Mouse (Mus musculus) embryonic fibroblast, embryonic 13.5 days (primary cell): ENCODE measurements at regions not wholly inside any gene's neighbourhood (a gene's known extent, or its start where the extent isn't known, plus 50 kb on each side); places are given as distances from the start of the nearest gene placed in this dataset.
"Not testable (repeated sequence)": the region's sequence is repeated elsewhere in the genome, so short reads cannot be mapped to it uniquely, and the experiment has no call there.

Experiments
- H3K27ac ChIP-seq: 2 replicates; pipeline ENCODE4 v1.5.1; 2012; ENCODE audit warnings: low read length, control low read depth, inconsistent platforms; ENCODE audit not compliant: insufficient read depth
- H3K4me1 ChIP-seq: 2 replicates; pipeline ENCODE4 v1.6.1; 2011; ENCODE audit warnings: low read length; ENCODE audit not compliant: control insufficient read depth, insufficient read depth
- H3K4me3 ChIP-seq: 2 replicates; pipeline ENCODE4 v1.5.1; 2011; ENCODE audit warnings: mild to moderate bottlenecking, control low read depth, low read length; ENCODE audit not compliant: insufficient read depth
- CTCF ChIP-seq: IDR thresholded peaks from 2 replicates; pipeline ENCODE4 v1.5.1; 2011; ENCODE audit warnings: mild to moderate bottlenecking, control low read depth, low read length, moderate library complexity, borderline replicate concordance; ENCODE audit not compliant: insufficient read depth
- POLR2A ChIP-seq: IDR thresholded peaks from 2 replicates; pipeline ENCODE4 v1.6.1; 2011; ENCODE audit warnings: low read depth, mild to moderate bottlenecking, control low read depth, low read length, moderate library complexity

DNA sequence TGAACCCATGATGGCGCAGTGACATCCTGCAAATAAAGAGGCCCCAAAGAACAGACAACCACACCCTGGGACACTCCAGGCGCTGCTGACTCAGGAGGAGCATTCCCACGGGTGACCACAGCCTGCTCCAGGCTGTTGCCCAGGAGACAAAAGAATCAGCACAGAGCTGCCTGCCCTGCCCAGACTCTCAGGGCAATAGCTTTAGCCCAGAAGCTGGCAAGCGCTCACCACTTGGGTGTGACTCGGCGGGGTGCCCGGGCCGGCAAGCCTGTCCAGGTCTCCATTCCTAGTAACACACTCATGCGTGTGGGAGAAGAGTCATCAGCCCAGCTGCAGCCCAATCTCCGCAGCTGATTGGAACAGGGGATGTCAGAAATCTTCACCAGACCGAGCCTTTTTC is 148.8 kb upstream of the Hes1 start:
- TF ChIP-seq POLR2A (no peak), CTCF (no peak)
- Histone ChIP-seq H3K27ac (no peak overlapping the region), H3K4me3 (no peak overlapping the region), H3K4me1 (peaks cover 3% of the 10 kb centered on the region)

- TF ChIP-seq CTCF, result no peak
- TF ChIP-seq POLR2A, result no peak
Measured at GRCm38 (mm10) chr16:29917989-29918388, 146.2 kb upstream of the Hes1 start.

DNA sequence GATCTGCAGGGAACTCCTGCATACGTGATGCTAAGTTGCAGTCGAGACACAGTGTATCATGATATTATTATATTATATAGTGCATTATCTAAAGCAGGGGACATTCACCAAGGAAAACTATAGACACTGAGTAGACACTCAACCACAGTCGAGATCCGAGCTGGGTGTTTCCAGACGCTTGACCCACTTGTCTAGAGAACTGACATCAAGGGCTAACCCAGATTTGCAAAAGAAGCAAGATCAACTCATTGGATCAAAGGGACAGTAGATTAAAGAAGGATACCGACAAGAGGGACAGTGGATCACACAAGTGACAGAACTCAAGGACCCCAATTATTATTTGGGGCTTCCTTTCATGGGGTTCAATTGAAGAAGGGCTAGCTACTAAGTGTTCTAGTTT is 145.8 kb upstream of the Hes1 start:
- Histone ChIP-seq H3K4me3 (no peak overlapping the region), H3K4me1 (peaks cover 3% of the 10 kb centered on the region), H3K27ac (no peak overlapping the region)
- TF ChIP-seq CTCF, result no peak
- no peak for TF ChIP-seq POLR2A

More at GRCm38 (mm10) chr16:29917989-29918388, 146.2 kb upstream of the Hes1 start:
- H3K4me3 ChIP-seq, result no peak overlapping the region
- H3K27ac ChIP-seq, result no peak overlapping the region
- peaks cover 3% of the 10 kb centered on the region for H3K4me1 ChIP-seq

DNA sequence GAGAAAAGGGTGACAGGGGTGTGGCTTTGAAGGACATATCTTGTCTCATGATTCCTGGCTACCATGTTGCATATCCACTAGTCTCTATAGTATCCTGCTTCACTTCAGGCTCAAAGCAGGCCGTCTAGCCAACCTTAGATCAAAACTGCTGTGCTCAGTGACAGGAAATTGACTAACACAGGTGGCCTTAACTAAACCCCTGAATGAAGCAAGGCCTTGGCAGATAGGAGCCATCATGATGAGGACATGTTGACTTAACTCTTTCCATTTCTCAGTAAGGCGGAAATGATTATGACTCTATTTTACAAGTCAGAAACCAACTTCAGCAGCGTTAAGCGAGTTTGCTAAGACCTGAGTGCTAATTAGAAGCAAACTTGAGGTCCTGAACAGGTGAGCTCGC is 143.2 kb upstream of the Hes1 start:
- TF ChIP-seq POLR2A (no peak), CTCF (no peak)
- no peak overlapping the region for H3K27ac ChIP-seq

DNA sequence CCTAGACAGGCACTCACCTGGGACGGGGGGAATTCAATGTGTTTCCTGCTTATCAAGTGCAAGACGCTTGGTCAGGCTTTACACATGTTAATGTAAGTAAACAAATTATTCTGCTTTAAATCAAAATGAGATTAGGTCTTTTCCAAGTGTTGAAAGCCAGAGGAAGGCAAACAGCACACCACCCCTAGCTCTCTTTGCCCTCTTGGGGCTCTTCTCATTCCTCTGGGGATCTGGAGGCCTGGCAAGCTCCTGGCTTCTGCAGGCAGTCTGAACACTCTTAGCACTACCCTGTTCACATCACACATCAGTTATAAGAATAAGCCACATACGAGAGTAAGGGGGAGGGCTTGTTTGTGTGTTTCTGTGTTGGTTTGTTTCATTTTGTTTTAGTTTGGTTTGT is 142.8 kb upstream of the Hes1 start:
- H3K27ac ChIP-seq, result no peak overlapping the region
- TF ChIP-seq CTCF (no peak), POLR2A (no peak)
- no peak overlapping the region for H3K4me3 ChIP-seq
- H3K4me1 ChIP-seq, result no peaks in the 10 kb centered on the region

More for the DNA sequence above, 143.2 kb upstream of the Hes1 start:
- Histone ChIP-seq H3K4me3 (no peak overlapping the region), H3K4me1 (no peaks in the 10 kb centered on the region)

- H3K4me3 ChIP-seq, H3K4me1 ChIP-seq, H3K27ac ChIP-seq: not testable (repeated sequence)
Measured at GRCm38 (mm10) chr16:29927276-29927675, 136.9 kb upstream of the Hes1 start.

GRCm38 (mm10) chr16:29928291-29928690 is 135.9 kb upstream of the Hes1 start:
- H3K4me1 ChIP-seq, result no peaks in the 10 kb centered on the region

GRCm38 (mm10) chr16:29931746-29932351 is 132.3 kb upstream of the Hes1 start:
- H3K4me3 ChIP-seq, result no peak overlapping the region
- H3K4me1 ChIP-seq, result no peaks in the 10 kb centered on the region
- TF ChIP-seq CTCF (no peak), POLR2A (no peak)
- no peak overlapping the region for H3K27ac ChIP-seq

More at GRCm38 (mm10) chr16:29928291-29928690, 135.9 kb upstream of the Hes1 start:
- no peak overlapping the region for H3K4me3 ChIP-seq
- H3K27ac ChIP-seq, result no peak overlapping the region
- TF ChIP-seq CTCF (no peak), POLR2A (no peak)

- no peak overlapping the region for H3K27ac ChIP-seq
- TF ChIP-seq POLR2A, result no peak
- TF ChIP-seq CTCF, result no peak
- no peak overlapping the region for H3K4me3 ChIP-seq
- H3K4me1 ChIP-seq, result no peaks in the 10 kb centered on the region
Measured at GRCm38 (mm10) chr16:29934649-29935048, 129.5 kb upstream of the Hes1 start.

- H3K4me3 ChIP-seq, result no peak overlapping the region
Measured at GRCm38 (mm10) chr16:29938700-29939099, 125.5 kb upstream of the Hes1 start.

DNA sequence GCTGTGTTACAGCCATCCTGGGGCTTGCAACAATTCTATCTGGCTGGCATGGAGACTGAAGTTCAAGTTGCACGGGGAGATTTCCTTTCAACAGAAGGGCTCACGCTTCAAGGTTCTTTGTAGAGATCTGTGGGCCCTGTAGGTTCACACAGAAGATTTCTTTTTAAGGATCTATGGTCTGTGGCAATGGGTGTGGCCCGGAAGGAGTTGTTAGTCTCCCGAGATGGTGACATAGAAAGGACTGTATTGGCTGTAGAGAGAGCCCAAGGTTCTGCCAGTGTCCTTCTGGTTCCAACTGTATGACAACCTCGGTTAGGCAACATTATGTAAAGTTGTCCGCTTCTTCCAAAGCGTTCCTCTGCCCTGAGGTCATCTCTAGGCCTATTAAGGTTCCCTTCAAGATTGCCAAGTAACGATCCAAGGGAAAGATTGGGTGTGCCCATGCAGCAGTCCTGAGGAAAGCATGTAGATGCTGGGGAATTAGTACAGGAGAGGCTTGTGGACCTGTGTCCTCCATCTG is 124.8 kb upstream of the Hes1 start:
- H3K27ac ChIP-seq, result no peak overlapping the region
- TF ChIP-seq POLR2A, result no peak
- no peak for TF ChIP-seq CTCF

More at GRCm38 (mm10) chr16:29938700-29939099, 125.5 kb upstream of the Hes1 start:
- Histone ChIP-seq H3K4me1 (no peaks in the 10 kb centered on the region), H3K27ac (no peak overlapping the region)
- TF ChIP-seq POLR2A (no peak), CTCF (no peak)

More for the DNA sequence above, 124.8 kb upstream of the Hes1 start:
- no peak overlapping the region for H3K4me3 ChIP-seq
- peaks cover 3% of the 10 kb centered on the region; the same call in 1 of the 2 replicates for H3K4me1 ChIP-seq
